Comparison of ENCODE assay signal across 9 mouse cellular contexts in genomic region chr9:103443121-103443823, GRCm38 (mm10). TPM values are rescaled to one million over a fixed set of nuclear protein-coding genes. Genes with fewer than 3 reads are reported as not detected.
DNase-seq lines count a peak whose midpoint lies in the region; ATAC-seq lines count a peak whose summit lies in the region.
"Had no signal": no experiment of that assay in that cellular context is flagged by ENCODE, and none has a peak within 500 bp of the region (broad histone marks: within the 10 kb centered on the region; RNA-seq: fewer than 3 reads in every experiment).

No protein-coding gene starts in this region.

- peak overlapping the region; percentile 24; the same call in 1 of the 2 replicates for H3K27ac ChIP-seq in heart, embryonic 11.5 days (ENCODE audit: low read depth, low read length)
- H3K27ac ChIP-seq in forebrain, embryonic 14.5 days (ENCODE audit: low read depth, low read length), result peak overlapping the region; percentile 17; the same call in 1 of the 2 replicates
- H3K27ac ChIP-seq: left cerebral cortex, adult 2 months had no signal

- H3K9ac ChIP-seq in heart, embryonic 11.5 days (ENCODE audit: low read depth, low read length), result no peak overlapping the region
- peak overlapping the region; percentile 29; the same call in 1 of the 2 replicates for H3K9ac ChIP-seq in forebrain, embryonic 14.5 days (ENCODE audit: low read length)

- no peak overlapping the region for H3K4me2 ChIP-seq in heart, embryonic 11.5 days
- peak overlapping the region; percentile 29 for H3K4me2 ChIP-seq in forebrain, embryonic 14.5 days (ENCODE audit: low read length)

- H3K4me3 ChIP-seq in heart, embryonic 11.5 days (ENCODE audit: low read depth, low read length), result no peak overlapping the region
- no peak overlapping the region for H3K4me3 ChIP-seq in forebrain, embryonic 14.5 days (ENCODE audit: low read depth, low read length)
- H3K4me3 ChIP-seq: left cerebral cortex, adult 2 months had no signal

- no peaks in the 10 kb centered on the region for H3K9me3 ChIP-seq in heart, embryonic 11.5 days (replicated peaks; ENCODE audit: control insufficient read depth, low read length)
- H3K9me3 ChIP-seq in forebrain, embryonic 14.5 days (replicated peaks; ENCODE audit: control insufficient read depth, low read length), result no peaks in the 10 kb centered on the region

- peaks cover 15% of the 10 kb centered on the region for H3K4me1 ChIP-seq in heart, embryonic 11.5 days (ENCODE audit: control insufficient read depth, insufficient read depth, low read length)
- peaks cover 8% of the 10 kb centered on the region for H3K4me1 ChIP-seq in forebrain, embryonic 14.5 days (ENCODE audit: control insufficient read depth, insufficient read depth, low read length)

- H3K27me3 ChIP-seq in heart, embryonic 11.5 days (ENCODE audit: control insufficient read depth, insufficient read depth, low read length), result no peaks in the 10 kb centered on the region
- H3K27me3 ChIP-seq in forebrain, embryonic 14.5 days (replicated peaks; ENCODE audit: control insufficient read depth, insufficient read depth, low read length), result no peaks in the 10 kb centered on the region

- no peaks in the 10 kb centered on the region; the same call in 1 of the 2 replicates for H3K36me3 ChIP-seq in heart, embryonic 11.5 days (ENCODE audit: control insufficient read depth, insufficient read depth, low read length)
- no peaks in the 10 kb centered on the region for H3K36me3 ChIP-seq in forebrain, embryonic 14.5 days (ENCODE audit: control insufficient read depth, insufficient read depth, low read length)

- WGBS in heart, embryonic 11.5 days (ENCODE audit: insufficient replicate concordance), result 44% methylated on average over 13 of the region's 13 CpGs
- WGBS in forebrain, embryonic 14.5 days, result 7% methylated on average over 13 of the region's 13 CpGs

- no peak for DNase-seq in heart, adult 18-20 months
- DNase-seq in NIH3T3 (ENCODE audit: low read depth), result peak; percentile 65
- DNase-seq in forebrain, embryonic 14.5 days (ENCODE audit: low spot score), result peak; percentile 86
- DNase-seq in mesoderm, embryonic 11.5 days (ENCODE audit: low read depth, low spot score), result peak; percentile 71
- no peak for DNase-seq in ovary, postnatal 36 days (ENCODE audit: low spot score)
- DNase-seq in spleen, adult 12 weeks (ENCODE audit: low spot score), result no peak
- no peak for DNase-seq in urinary bladder, adult 2 months (ENCODE audit: low spot score)

- no peak for ATAC-seq in heart, embryonic 11.5 days (replicated peaks; ENCODE audit: insufficient number of reproducible peaks, low FRiP score, low TSS enrichment)
- peak; percentile 80 for ATAC-seq in forebrain, embryonic 14.5 days

RNA-seq across cellular contexts. Expression of gene Bfsp2, which starts 36.9 kb away (rescaled TPM):
- polyA plus RNA-seq in heart, embryonic 11.5 days (2014; fragmentation: Nextera tagmentation; extraction: Ambion mirVana), result 0.25 and 0.60 TPM in 2 replicates
- 1 to 10 TPM in 1 of 2 experiments, under 1 TPM in 1; 0.84 to 1.2 TPM for total RNA-seq in heart, adult 18-20 months (2021)
- polyA plus RNA-seq in forebrain, embryonic 14.5 days (2014; fragmentation: Nextera tagmentation; extraction: Ambion mirVana), result 1.5 and 1.7 TPM in 2 replicates
- polyA plus RNA-seq in urinary bladder, adult 2 months (2012; rRNA removed), result 0.10 and 0.11 TPM in 2 replicates

Comparison
In these comparisons a context has a peak if more than half of its experiments do, and no peak if none do; other contexts are left out.
1. DNase-seq: peak in NIH3T3 (single experiment), forebrain, embryonic 14.5 days (single experiment) and mesoderm, embryonic 11.5 days (single experiment); none in heart, adult 18-20 months (0 of 2), ovary, postnatal 36 days (single experiment), spleen, adult 12 weeks (single experiment) and urinary bladder, adult 2 months (single experiment).